Mouse (Mus musculus) gastrocnemius, postnatal 14 days (tissue): ENCODE measurements around the gene Lifr. TPM values are rescaled to one million over a fixed set of nuclear protein-coding genes. Genes with fewer than 3 reads are reported as not detected.

Experiments used
- DNase-seq: peaks from one replicate; pipeline ENCODE4 v3.0.0; 2021; ENCODE audit warnings: mixed read lengths
- intact Hi-C: fragments of 180-260 bp; cut with DNase I; formaldehyde crosslinking; loops from one replicate; pipeline ENCODE4 v1.15.1; 2025; ENCODE audit warnings: low total_unique reads
- total RNA-seq, 2 experiments: library from RNA; stranded (reverse); gene quantifications; 2 replicates each; pipeline ENCODE4 v1.2.3; 2021

Lifr gene
- total RNA-seq, 2 experiments from 2014 or later: 40.2 to 52.2 TPM

DNA sequence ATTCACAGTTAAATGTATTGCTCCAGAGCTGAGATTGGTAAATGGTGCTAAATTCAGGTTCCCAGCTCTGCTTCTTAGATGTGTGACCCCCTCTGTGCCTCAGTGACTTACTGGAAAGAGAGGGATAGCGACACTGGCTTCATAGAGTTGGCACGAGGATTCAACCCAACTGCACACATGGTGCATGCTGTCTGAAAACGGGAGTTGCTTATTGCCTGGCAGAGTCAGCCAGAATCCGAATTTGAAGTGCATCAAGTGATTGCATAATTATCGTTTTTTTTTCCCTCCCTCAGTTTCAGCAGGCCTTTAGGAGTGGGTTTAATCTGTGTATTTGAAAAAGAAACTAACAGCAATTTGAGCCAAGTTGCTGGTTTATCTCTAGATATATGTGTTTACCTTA lies 55.1 kb downstream of the Lifr start:
- intact Hi-C loops: no loop called here
- DNase-seq: no peak

DNA sequence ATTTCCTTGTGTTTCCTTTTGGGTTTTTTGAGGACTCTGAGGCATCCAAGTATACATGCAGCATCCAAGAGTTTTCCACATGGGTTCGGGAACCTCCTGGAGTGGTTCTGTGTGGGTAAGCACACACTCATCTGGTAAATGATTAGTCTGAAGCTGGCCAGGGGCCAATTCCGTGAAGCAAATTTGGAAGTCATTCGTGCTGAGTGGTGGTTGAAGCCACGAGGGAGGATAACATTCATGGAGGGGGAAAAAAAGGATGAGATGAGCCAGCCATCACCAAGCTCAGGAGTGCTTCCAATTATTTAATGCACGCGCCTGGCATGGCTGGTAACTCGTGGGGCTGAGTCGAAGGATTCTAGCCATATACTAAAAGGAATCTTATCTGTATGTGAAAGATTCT lies 56.1 kb downstream of the Lifr start:
- DNase-seq: peak; percentile 37
- intact Hi-C loops: no loop called here

DNA sequence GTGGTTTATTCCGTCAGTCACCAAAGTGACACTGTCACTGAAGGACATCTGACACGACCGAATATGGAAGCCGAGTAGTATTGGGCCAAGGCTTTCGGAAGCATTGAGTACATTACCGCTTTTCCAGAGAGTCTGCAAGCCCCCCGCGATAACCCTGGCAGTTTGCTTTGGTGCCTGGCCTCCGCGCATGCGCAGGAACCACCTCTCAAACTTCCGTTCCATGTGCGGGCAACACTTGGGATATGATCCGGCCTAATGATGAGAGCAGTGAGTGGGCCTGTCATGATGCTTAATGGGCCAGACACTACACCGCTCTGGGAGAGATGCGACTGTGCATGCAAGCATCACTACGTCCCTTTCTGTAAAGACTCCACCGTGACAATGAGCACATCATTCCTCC lies 59.4 kb downstream of the Lifr start:
- no peak for DNase-seq
- intact Hi-C loops: no loop called here

DNA sequence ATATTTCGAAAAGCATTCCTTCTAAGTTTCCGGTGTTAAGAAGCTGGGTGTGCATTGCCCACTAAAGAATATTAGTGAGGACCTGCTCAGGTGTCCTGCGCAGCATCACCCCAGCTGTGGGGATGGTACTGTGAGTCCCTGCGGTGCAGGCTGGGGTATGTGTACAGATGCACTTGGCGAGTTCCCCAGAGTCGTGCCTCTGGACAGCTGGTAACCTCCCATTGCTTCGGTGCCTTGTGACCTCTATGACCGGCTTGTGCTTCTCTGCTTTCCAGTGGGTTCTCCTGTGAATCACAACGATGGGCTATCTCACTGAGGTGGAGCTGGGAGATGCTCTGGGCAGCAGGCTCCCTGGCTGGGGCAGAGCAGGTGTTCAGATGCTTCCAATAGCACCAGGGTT lies 60.2 kb downstream of the Lifr start:
- intact Hi-C loops: no loop called here
- DNase-seq: no peak

DNA sequence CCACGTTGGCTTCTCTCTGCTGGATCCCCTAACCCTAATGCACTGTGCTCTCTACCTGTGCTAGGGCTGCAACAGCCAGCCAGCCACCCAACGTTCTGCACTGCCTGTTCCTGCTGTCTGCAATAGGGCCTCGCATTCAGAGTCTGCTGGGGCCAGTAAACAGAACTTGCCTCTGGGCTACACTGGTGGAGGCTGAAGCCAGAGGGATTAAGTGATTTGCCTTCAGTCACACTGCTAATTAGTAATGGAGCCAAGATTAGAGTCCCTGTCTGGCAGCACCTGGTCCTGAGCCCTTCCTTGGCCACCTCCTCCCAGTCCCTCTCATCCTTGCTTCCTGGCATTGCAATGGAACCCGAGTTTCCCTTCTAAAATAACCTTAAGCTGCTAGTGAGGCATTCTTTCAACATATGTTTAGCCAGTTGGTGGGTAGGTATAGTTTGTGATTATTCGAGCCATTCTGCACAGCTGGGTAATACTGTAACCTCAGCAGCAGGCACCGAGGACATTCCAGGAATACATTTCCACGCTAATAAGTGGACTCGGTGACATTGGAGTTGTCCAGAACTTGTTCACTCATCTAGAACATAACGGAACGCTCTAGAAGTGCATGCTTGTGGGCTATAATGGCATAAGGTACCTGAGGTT lies 61.8 kb downstream of the Lifr start:
- DNase-seq: no peak
- intact Hi-C loops: no loop called here

DNA sequence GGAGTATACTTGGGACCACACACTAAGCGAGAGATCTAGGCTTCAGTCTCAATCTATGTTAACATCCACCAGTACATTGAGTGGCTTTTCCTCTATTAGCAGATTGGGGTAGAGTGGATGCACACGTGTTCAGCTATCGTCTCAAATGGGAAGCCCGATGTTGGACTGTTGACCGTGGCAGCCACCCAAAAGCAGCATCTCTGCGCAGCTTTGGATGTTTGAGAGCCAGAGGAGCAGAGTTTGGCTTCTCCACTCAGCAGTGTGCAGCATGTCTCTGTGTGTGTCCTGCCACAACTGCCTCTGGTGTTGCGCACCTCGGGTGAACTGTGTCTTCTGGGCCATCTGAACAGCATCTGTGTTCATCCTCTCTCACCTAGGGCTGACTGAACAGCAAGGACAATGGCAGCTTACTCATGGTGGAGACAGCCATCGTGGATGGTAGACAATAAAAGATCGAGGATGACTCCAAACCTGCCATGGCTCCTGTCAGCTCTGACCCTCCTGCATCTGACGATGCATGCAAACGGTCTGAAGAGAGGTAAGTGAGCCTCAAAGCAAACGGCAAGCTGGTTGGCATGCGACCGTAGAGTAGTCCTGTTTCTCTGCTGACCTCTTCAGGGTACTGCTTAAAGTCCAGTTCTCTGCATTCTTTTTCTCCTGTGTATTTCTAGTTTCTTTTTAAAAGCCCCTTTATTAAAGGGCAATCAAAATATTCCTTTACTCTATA lies 63.8 kb downstream of the Lifr start:
- intact Hi-C loops: no loop called here
- DNase-seq: peak; percentile 71

DNA sequence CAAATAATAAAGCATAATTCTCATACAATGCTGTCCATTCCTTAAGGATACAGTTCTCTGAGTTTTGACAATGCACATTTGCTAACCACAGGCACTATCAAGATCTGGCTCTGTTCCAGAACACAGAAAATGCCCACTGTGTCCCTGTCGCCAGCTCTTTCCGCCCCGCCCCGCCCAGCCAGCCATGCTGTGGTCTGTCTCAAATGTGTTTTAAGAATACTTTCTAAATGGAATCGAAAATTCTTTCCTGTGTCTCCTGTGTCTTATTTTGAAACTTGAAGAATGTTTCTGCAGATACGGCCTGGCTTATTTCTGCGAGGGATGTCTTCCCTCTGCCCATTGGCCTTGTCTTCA lies 64.3 kb downstream of the Lifr start:
- DNase-seq: no peak
- intact Hi-C loops: no loop called here

DNA sequence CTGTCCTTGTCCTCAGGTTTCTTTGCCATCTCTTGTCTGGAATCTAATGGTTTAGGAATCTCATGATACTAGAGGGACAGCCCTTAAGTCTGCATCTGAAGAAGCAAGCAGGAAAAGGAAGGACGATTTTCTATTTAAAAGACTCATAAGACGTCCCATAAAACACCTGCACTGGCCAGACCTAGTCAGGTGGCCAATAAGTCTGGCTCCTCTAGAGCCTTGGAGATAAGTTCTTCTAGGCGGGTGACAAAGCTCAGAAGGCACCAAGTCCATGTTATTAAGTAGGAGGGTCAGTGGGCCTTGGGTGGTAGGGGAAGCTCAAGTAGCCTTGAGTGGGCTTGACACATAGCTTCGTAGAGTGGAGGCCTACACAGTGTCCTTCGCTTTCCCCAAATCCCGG lies 67.2 kb downstream of the Lifr start:
- intact Hi-C loops: no loop called here
- no peak for DNase-seq

DNA sequence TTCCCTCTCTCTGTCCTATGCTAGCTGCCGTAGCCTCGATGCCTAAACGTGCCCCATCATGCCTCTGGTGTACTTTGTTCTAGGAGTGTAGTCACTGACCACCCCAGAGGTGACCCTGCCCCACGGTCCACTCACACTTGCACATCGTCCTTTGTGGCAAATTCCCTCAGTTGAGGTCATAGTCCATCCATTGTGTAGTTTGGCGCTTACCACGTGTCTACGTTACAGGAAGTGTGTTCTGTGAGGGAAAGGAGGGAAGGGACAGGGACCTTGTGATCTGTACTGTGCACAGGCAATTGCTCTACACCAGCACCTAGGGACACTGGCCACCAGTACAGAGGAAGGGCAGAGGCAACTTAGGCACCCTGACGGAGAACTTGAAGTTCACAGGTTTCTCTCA lies 69.5 kb downstream of the Lifr start:
- intact Hi-C loops: no loop called here
- DNase-seq: no peak

DNA sequence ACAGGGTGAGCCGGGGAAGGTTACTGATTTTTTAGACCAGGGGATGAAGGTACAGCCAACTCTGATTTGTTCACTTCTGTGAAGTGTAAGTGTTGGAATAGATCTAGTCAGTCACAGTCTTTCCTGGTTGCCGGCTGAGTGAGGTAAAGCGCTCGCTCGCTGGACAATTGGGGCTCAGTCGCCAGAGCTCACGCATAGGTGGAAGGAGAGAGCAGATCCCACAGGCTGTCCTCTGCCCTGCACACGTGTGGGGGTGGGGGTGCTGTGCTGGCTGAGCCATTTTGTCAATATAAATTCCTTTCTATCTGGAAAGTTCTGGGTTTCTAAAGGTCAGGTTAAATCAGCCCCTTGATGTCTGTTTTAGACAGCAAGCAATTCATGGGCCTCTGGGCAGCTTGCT lies 69.9 kb downstream of the Lifr start:
- intact Hi-C loops: no loop called here
- no peak for DNase-seq

DNA sequence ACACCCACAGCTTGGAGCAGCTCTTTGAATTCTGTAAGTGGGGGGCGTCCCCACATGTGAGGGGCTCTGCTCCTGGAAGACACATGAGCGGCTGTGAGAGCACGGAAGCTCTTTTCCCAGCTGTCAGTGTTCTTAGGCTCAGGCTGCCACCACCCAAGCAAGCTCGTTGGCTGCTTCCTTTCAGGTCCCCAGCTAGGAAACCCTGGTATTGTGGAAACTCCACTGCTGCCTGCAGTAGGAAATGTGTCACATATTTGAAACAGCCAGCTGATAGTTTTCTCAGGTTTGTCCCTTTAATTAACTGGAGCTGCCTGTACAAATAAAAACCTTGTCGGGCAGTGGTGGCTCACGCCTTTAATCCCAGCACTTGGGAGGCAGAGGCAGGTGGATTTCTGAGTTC lies 73.4 kb downstream of the Lifr start:
- intact Hi-C loops: no loop called here
- DNase-seq: no peak

DNA sequence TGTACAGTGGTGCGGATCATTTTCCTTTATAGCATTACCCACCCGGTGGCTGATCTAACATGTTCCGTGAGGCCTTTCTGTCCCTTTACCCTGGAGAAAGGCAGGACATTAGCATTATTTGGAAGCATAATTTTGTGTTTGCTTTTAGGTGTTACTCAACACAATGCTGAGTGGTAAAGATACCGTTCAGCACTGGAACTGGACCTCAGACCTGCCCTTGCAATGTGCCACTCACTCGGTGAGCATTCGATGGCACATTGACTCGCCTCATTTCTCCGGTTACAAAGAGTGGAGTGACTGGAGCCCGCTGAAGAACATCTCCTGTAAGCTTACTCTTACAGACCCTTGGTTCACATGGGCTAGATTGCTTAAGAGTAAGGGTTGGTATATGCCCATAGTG lies 76.3 kb downstream of the Lifr start:
- intact Hi-C loops: no loop called here
- DNase-seq: no peak

DNA sequence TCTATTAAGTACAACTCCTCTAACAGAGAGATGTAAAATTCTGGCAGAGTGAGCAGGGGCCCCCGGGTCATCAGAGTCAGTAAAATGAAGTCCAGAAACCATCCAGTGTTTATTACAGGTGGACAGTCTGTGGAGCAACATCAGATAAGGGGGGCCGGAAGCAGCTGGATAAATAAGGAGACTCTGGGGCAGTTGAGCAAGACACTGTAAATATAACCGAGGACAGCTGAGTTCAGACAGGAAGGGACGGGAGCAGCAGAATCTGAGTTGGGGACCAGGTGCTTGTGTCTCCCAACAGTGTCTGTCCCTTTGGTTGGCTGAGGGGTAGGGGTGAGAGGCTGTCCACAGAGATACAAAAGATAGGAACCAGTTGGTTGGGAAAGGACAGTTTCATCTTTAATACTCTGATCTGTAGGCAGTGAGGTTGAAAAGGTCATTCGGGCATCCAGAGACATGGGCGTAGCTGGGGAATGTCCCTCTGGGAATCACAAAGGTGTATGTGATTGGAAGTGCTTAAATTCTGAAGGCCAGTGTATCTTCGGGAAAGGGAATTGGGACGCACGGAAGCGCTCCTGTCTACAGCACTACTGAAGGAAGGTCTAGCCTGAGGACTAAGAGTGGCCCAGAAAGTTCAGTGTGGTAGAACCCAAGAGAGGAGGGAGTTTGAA lies 77.0 kb downstream of the Lifr start:
- DNase-seq: no peak
- intact Hi-C loops: no loop called here

DNA sequence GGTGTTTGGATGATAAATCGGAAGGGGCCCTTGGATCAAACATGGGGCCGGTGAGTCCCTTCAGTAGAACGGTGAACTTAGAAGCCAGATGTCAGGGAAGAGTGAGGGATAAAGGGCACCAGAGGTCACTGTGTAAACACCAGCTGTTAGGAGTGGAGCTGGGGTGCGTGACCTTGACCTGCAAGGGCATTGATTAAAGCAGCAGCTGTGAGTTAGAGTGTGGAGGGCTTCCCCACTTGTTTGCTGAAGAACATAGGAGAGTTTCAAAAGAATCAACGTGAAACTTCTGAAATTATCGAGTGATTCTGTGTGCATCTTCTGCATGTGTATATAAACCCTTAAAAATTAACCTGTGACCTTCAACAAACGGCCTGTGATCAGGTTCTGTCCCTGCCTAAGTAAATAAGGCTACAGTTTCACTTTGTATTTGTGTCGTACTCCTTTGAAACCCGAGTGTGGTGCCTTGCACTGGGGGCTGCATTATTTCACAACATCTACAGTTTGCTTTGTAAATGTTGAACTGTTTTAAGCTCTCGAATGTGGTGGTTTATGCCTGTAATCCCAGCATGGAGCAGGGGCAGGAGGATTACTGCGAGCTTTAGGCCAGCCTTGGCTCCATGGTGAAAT lies 77.6 kb downstream of the Lifr start:
- intact Hi-C loops: no loop called here
- DNase-seq: no peak

DNA sequence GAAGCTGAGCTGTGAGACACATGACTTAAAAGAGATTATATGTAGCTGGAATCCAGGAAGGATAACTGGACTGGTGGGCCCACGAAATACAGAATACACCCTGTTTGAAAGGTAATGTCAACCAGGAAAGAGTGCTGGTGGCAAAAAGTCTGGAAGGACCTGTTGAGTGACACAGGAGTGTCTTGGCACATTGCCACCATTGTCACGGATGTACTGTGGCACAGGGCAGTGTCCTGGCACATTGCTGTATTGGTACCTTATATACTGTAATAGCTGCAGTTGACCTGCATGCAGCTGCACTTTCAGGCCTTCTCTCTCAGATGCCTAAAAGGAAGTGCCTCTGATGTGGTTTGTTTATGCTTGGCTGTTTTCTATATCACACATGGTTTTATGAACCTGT lies 82.5 kb downstream of the Lifr start:
- intact Hi-C loops: no loop called here
- DNase-seq: peak; percentile 23

DNA sequence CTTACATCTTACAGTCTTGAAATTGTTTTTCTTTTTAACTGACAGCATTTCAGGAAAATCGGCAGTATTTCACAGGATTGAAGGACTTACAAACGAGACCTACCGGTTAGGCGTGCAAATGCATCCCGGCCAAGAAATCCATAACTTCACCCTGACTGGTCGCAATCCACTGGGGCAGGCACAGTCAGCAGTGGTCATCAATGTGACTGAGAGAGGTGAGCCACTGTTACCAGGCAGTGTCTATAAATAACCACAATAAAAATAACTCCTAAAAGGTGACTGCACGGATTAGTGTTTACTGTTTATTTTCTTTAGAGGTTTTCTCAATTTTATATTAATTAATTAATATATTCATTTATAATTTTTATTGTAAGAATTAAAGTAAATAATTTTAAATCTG lies 82.9 kb downstream of the Lifr start:
- intact Hi-C loops: no loop called here
- no peak for DNase-seq

DNA sequence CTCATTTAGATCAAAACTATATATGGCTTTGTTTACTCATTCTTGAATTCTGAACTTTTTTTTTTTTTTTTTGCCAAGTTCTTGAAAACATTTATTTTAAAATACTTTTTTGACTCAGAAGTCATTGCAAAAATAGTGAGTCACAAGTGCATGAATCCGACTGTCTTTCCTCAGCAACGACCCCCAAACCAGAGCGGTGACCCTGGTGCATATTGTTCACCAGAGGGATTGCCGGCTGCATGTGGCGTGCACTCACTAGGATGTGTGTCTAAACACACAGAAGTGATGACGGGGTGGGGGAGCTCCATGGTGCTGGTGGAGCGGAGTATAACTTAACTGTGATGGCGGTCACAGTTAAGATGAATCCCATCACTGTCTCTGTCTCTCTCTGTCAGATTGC lies 83.4 kb downstream of the Lifr start:
- intact Hi-C loops: no loop called here
- DNase-seq: no peak

DNA sequence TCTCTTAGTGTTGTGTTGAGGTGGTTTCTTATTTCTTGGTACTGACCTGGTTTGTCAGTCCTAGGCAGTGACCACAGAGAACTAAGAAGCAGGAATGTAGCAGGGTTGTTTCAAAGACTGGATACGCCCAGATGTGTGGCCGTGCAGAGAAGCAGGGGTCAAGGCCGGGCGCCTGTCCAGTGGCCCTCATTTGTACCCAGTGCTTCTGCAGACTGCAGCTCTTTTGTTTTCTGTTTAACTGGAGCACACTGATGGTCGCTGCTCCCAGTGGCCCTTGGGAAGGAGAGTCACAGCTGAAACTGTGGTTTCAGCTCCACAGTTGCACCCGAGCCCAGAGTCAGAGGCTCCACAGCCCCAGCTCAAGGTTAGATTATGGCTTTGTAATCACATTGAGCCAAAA lies 90.2 kb downstream of the Lifr start:
- intact Hi-C loops: no loop called here
- DNase-seq: no peak

DNA sequence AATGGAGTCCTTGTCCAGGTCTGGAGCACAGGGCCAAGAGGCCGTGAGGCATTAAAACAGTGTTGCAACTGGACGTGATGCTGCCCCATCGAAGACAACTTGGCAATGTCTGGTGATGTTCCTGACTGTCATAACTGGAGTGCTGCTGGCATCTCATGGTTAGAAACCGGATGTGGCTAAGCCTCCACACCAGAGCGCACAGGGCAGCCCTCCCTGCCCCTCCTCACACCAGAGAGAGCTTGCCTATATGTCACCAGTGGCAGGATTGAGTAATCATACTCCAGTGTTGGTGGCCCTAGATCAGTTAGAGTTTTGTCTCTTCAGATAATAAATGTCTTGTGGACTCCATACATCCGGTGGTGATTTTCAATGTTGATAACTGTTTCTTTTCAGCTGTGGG lies 97.3 kb downstream of the Lifr start:
- no peak for DNase-seq
- intact Hi-C loops: no loop called here

DNA sequence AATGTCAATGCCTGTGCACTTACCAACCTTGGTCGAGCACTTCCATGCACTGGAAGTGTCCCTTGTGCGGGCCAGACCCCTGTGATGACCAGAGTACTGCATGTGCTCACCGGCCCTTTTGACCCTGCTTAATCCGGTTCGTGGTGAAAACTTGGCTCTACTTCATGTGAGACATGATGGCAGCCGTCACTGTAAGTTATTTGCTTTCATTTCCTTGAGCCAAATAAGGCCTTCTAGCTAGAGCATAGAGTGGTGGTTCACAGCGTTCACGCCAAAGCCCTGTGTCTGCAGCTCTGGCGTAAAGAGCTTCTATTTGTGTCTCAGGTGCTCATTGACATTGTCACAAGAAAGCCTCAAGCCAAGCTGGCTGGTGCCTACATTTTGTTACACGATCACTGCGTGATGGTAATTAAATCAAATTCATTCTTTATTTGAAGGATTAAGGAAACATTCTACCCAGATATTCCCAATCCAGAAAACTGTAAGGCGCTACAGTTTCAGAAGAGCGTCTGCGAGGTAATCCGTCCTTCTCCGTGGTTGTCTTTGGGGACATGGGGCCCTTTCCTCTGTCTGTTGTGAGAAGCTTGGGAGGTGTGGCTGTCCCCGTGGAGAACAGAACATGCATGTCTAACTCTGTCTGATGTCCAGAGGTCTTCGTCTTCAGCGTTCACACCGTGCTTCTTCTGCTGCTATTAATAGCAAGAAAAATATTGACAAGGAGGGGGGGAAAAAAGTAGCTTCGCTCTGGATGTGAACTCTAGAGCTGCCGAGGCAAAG lies 99.5 kb downstream of the Lifr start:
- intact Hi-C loops: no loop called here
- DNase-seq: no peak
